Mouse (Mus musculus) spleen, postnatal 10 days (tissue): ENCODE measurements around the gene Yju2.

Experiments
- DNase-seq, 2 experiments: peaks; one replicate each; pipeline ENCODE4 v3.0.0; 2021 to 2022; ENCODE audit warnings: low spot score in 2 of 2

Gene Yju2

GRCm38 (mm10) chr17:56006956-56007355 lies 48.1 kb downstream of the Yju2 start:
- DNase-seq = no peak

GRCm38 (mm10) chr17:56007444-56008355 lies 48.8 kb downstream of the Yju2 start:
- no peak for DNase-seq

GRCm38 (mm10) chr17:56008356-56009087 lies 49.6 kb downstream of the Yju2 start:
- DNase-seq = peak; percentile 68 to 87

GRCm38 (mm10) chr17:56009088-56009961 lies 50.4 kb downstream of the Yju2 start:
- peak; percentile 81 to 90 for DNase-seq

GRCm38 (mm10) chr17:56009962-56010240 lies 51.0 kb downstream of the Yju2 start:
- no peak for DNase-seq

- DNase-seq = no peak
These were observed 51.4 kb downstream of the Yju2 start for GRCm38 (mm10) chr17:56010255-56010654.

- peak; percentile 86 to 91 for DNase-seq
These were observed 51.8 kb downstream of the Yju2 start for GRCm38 (mm10) chr17:56010681-56011080.

- DNase-seq = no peak
These were observed 52.5 kb downstream of the Yju2 start for GRCm38 (mm10) chr17:56011441-56011840.

- DNase-seq = no peak
These were observed 56.4 kb downstream of the Yju2 start for GRCm38 (mm10) chr17:56015293-56015692.

GRCm38 (mm10) chr17:56016382-56016781 lies 57.5 kb downstream of the Yju2 start:
- DNase-seq = no peak

GRCm38 (mm10) chr17:56016793-56017785 lies 58.2 kb downstream of the Yju2 start:
- no peak for DNase-seq

- DNase-seq = no peak
These were observed 58.9 kb downstream of the Yju2 start for GRCm38 (mm10) chr17:56017848-56018247.
